ENCODE assay signal across 9 mouse cellular contexts in the genomic region with DNA sequence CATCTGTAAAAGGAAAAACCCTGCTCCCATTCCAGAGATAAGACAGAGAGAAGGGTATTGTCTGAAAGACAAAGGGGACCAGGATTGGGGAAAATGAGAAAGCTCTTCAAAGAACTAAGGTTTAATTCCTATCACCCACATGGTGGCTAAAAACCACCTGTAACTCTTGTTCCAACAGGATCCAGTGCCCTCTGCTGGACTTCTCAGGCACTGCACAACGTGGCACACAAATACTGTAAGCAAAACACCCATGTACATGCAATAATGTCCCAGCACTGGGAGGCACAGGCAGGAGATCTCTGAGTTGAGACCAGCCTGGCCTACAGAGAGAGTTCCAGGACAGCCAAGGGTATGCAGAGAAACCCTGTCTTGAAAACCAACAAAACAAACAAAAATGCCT. TPM values are rescaled to one million over a fixed set of nuclear protein-coding genes. Genes with fewer than 3 reads are reported as not detected.
DNase-seq lines count a peak whose midpoint lies in the region; ATAC-seq and TF ChIP-seq lines count a peak whose summit lies in the region.
"Had no signal": no experiment of that assay in that cellular context is flagged by ENCODE, and none has a peak within 500 bp of the region (broad histone marks: within the 10 kb centered on the region; RNA-seq: fewer than 3 reads in every experiment).

No protein-coding gene starts in this region.

- no peaks in the 10 kb centered on the region for H3K9me3 ChIP-seq in kidney, embryonic 15.5 days (replicated peaks)
- no peaks in the 10 kb centered on the region for H3K9me3 ChIP-seq in ES-E14 (ENCODE audit: control insufficient read depth, insufficient read depth, low read depth, low read length)
- H3K9me3 ChIP-seq in lung, postnatal 0 days (ENCODE audit: low read length): no peaks in the 10 kb centered on the region
- no peaks in the 10 kb centered on the region for H3K9me3 ChIP-seq in stomach, postnatal 0 days (ENCODE audit: control insufficient read depth, low read length)

- in situ Hi-C loops in ES-E14 (cut with MboI; ENCODE audit: low sequenced_read_pairs in 2 of 2, unreplicated experiment in 2 of 2): no loop called here

- no peak overlapping the region for H3K4me3 ChIP-seq in kidney, adult 2 months (ENCODE audit: insufficient read depth, low read depth, low read length)
- H3K4me3 ChIP-seq in kidney, embryonic 15.5 days (replicated peaks): no peak overlapping the region
- H3K4me3 ChIP-seq in ES-E14 (ENCODE audit: insufficient read depth in 1 of 2, low read depth in 1 of 2, low read length in 2 of 2, poor library complexity in 1 of 2, severe bottlenecking in 1 of 2): no peak overlapping the region
- no peak overlapping the region for H3K4me3 ChIP-seq in lung, postnatal 0 days (ENCODE audit: low read depth, low read length)
- H3K4me3 ChIP-seq in stomach, postnatal 0 days (ENCODE audit: low read depth, low read length): no peak overlapping the region

- no peak overlapping the region for H3K4me2 ChIP-seq in kidney, embryonic 15.5 days
- no peak overlapping the region for H3K4me2 ChIP-seq in lung, postnatal 0 days (replicated peaks; ENCODE audit: low read depth, low read length)
- no peak overlapping the region for H3K4me2 ChIP-seq in stomach, postnatal 0 days (replicated peaks; ENCODE audit: low read depth)

- no peaks in the 10 kb centered on the region for H3K27me3 ChIP-seq in kidney, adult 2 months (replicated peaks; ENCODE audit: control insufficient read depth, insufficient read depth, low read length)
- no peaks in the 10 kb centered on the region for H3K27me3 ChIP-seq in kidney, embryonic 15.5 days
- no peaks in the 10 kb centered on the region for H3K27me3 ChIP-seq in lung, postnatal 0 days (replicated peaks; ENCODE audit: insufficient read depth, low read length)
- H3K27me3 ChIP-seq in stomach, postnatal 0 days (ENCODE audit: control insufficient read depth, insufficient read depth, low read length): no peaks in the 10 kb centered on the region

- no peaks in the 10 kb centered on the region for H3K4me1 ChIP-seq in kidney, adult 2 months (ENCODE audit: control insufficient read depth, insufficient read depth, low read length)
- H3K4me1 ChIP-seq in kidney, embryonic 15.5 days: peaks cover 20% of the 10 kb centered on the region
- H3K4me1 ChIP-seq in ES-E14 (ENCODE audit: control insufficient read depth in 2 of 2, insufficient read depth in 2 of 2, low read length in 2 of 2, poor library complexity in 1 of 2): peaks cover 0 to 11% of the 10 kb centered on the region in 2 experiments; a peak in 2 of 4 replicates
- peaks cover 2% of the 10 kb centered on the region; the same call in 1 of the 2 replicates for H3K4me1 ChIP-seq in lung, postnatal 0 days (ENCODE audit: insufficient read depth, low read depth, low read length)
- H3K4me1 ChIP-seq in stomach, postnatal 0 days (replicated peaks; ENCODE audit: control insufficient read depth, insufficient read depth): peaks cover 4% of the 10 kb centered on the region; the same call in 1 of the 2 replicates

- no peak for TF ChIP-seq EP300 in lung, postnatal 0 days (IDR thresholded peaks at IDR 0.05)
- no peak for TF ChIP-seq EP300 in stomach, postnatal 0 days (optimal IDR thresholded peaks at IDR 0.05)

- H3K27ac ChIP-seq in kidney, adult 2 months (ENCODE audit: insufficient read depth, low read depth, low read length): no peak overlapping the region
- H3K27ac ChIP-seq in kidney, embryonic 15.5 days: no peak overlapping the region
- no peak overlapping the region for H3K27ac ChIP-seq in ES-E14 (ENCODE audit: insufficient read depth, low read depth, low read length, poor library complexity, severe bottlenecking)
- no peak overlapping the region for H3K27ac ChIP-seq in lung, postnatal 0 days (ENCODE audit: low read length)
- no peak overlapping the region for H3K27ac ChIP-seq in stomach, postnatal 0 days (replicated peaks)
- H3K27ac ChIP-seq: macrophage had no signal

- DNase-seq in kidney, adult 2 months: peak; percentile 70
- peak; percentile 84 for DNase-seq in ES-E14 (ENCODE audit: low read depth, low spot score)
- DNase-seq in brain, embryonic 18.5 days (ENCODE audit: low read depth, low spot score): peak; percentile 22
- peak; percentile 42 to 66 for DNase-seq in heart, postnatal 36 days
- peak; percentile 46 for DNase-seq in lung, postnatal 0 days (ENCODE audit: low spot score)
- peak; percentile 61 for DNase-seq in stomach, postnatal 0 days (ENCODE audit: low spot score)

- 19% methylated on average over 1 of the region's 1 CpGs for WGBS in kidney, adult 2 months
- 21% methylated on average over 1 of the region's 1 CpGs for WGBS in kidney, embryonic 15.5 days
- 28% methylated on average over 1 of the region's 1 CpGs for WGBS in lung, postnatal 0 days
- WGBS in stomach, postnatal 0 days: 41% methylated on average over 1 of the region's 1 CpGs

- no peaks in the 10 kb centered on the region; the same call in 1 of the 2 replicates for H3K36me3 ChIP-seq in kidney, adult 2 months (ENCODE audit: control insufficient read depth, insufficient read depth, low read length)
- peaks cover 65% of the 10 kb centered on the region for H3K36me3 ChIP-seq in kidney, embryonic 15.5 days
- peaks cover 30% of the 10 kb centered on the region for H3K36me3 ChIP-seq in ES-E14 (ENCODE audit: control insufficient read depth, insufficient read depth, low read length, poor library complexity, severe bottlenecking)
- H3K36me3 ChIP-seq in lung, postnatal 0 days (ENCODE audit: insufficient read depth, low read length): peaks cover 19% of the 10 kb centered on the region
- peaks cover 13% of the 10 kb centered on the region for H3K36me3 ChIP-seq in stomach, postnatal 0 days (ENCODE audit: control insufficient read depth, insufficient read depth, low read length)

- TF ChIP-seq CTCF in kidney, adult 2 months (conservative IDR thresholded peaks at IDR 0.05; ENCODE audit: insufficient read depth, insufficient read length, low read depth, low read length): peak; percentile 80
- TF ChIP-seq CTCF in lung, postnatal 0 days (IDR thresholded peaks at IDR 0.05): peak; percentile 75
- TF ChIP-seq CTCF in stomach, postnatal 0 days (IDR thresholded peaks at IDR 0.05; ENCODE audit: low read depth): peak; percentile 78

- ATAC-seq in kidney, embryonic 15.5 days (replicated peaks; ENCODE audit: low FRiP score): no peak
- ATAC-seq in lung, postnatal 0 days: no peak
- no peak for ATAC-seq in stomach, postnatal 0 days (ENCODE audit: low FRiP score, low TSS enrichment)
- ATAC-seq in megakaryocyte-erythroid progenitor cell, adult 5-6 weeks (replicated peaks; ENCODE audit: low FRiP score, low TSS enrichment, poor library complexity, severe bottlenecking): no peak

- no peak for TF ChIP-seq POLR2A in kidney, adult 2 months (IDR thresholded peaks at IDR 0.05; ENCODE audit: low read depth, low read length)

- intact Hi-C loops in heart, postnatal 36 days (cut with DNase I): no loop called here

- H3K9ac ChIP-seq in kidney, embryonic 15.5 days: no peak overlapping the region
- H3K9ac ChIP-seq in ES-E14 (ENCODE audit: insufficient read depth, low read depth, low read length, poor library complexity, severe bottlenecking): no peak overlapping the region
- no peak overlapping the region for H3K9ac ChIP-seq in lung, postnatal 0 days (replicated peaks; ENCODE audit: low read depth)
- H3K9ac ChIP-seq in stomach, postnatal 0 days (ENCODE audit: low read length): no peak overlapping the region

TF ChIP-seq in ES-E14, 5 proteins besides CTCF, POLR2A, EP300 and RAD21:
- TF ChIP-seq HCFC1 (IDR thresholded peaks at IDR 0.05; ENCODE audit: borderline replicate concordance, insufficient read depth, low read length): no peak; the same call in 1 of the 2 replicates
- TF ChIP-seq MAFK (IDR thresholded peaks at IDR 0.05; ENCODE audit: insufficient read depth, low read depth, low read length): no peak
- no peak for TF ChIP-seq CHD2 (IDR thresholded peaks at IDR 0.05; ENCODE audit: low read depth, low read length)
- 0 out of 2 replicates have a peak, but pooled peaks have one; percentile 8 for TF ChIP-seq ZNF384 (IDR thresholded peaks at IDR 0.05; ENCODE audit: low read depth, low read length)
- TF ChIP-seq ZC3H11A (IDR thresholded peaks at IDR 0.05; ENCODE audit: borderline replicate concordance, low read depth, low read length): peak; percentile 61; the same call in 1 of the 2 replicates

RNA-seq across cellular contexts. Expression of a gene that starts 2.9 kb away (rescaled TPM):
- polyA plus RNA-seq in kidney, adult 2 months (2012; rRNA removed): 8.4 and 10.0 TPM in 2 replicates
- 11.9 and 13.7 TPM in 2 replicates for polyA plus RNA-seq in kidney, embryonic 15.5 days (2015; fragmentation: Nextera tagmentation; extraction: Ambion mirVana)
- 21.2 and 28.8 TPM in 2 replicates for total RNA-seq in ES-E14 (2012; rRNA removed)
- 1 to 10 TPM; 3.5 to 4.2 TPM for total RNA-seq in heart, postnatal 36 days (2021)
- polyA plus RNA-seq in lung, postnatal 0 days (2015; fragmentation: Nextera tagmentation; extraction: Ambion mirVana): 4.7 and 5.2 TPM in 2 replicates
- polyA plus RNA-seq in stomach, postnatal 0 days (2015; fragmentation: Nextera tagmentation; extraction: Ambion mirVana): 3.7 and 4.2 TPM in 2 replicates
- 17.5 and 18.0 TPM in 2 replicates for total RNA-seq in megakaryocyte-erythroid progenitor cell, adult 5-6 weeks (2014; fragmentation: Nextera tagmentation)
- 4.9 and 6.7 TPM in 2 replicates for total RNA-seq in megakaryocyte-erythroid progenitor cell, adult 5-6 weeks (2017)

RNA-seq across cellular contexts. Expression of a gene that starts 2.9 kb away (rescaled TPM):
- polyA plus RNA-seq in kidney, adult 2 months (2012; rRNA removed): 90.2 and 91.6 TPM in 2 replicates
- 110 and 132 TPM in 2 replicates for polyA plus RNA-seq in kidney, embryonic 15.5 days (2015; fragmentation: Nextera tagmentation; extraction: Ambion mirVana)
- total RNA-seq in ES-E14 (2012; rRNA removed): 28.9 and 49.3 TPM in 2 replicates
- 10 to 100 TPM; 23.6 to 27.3 TPM for total RNA-seq in heart, postnatal 36 days (2021)
- 151 and 163 TPM in 2 replicates for polyA plus RNA-seq in lung, postnatal 0 days (2015; fragmentation: Nextera tagmentation; extraction: Ambion mirVana)
- polyA plus RNA-seq in stomach, postnatal 0 days (2015; fragmentation: Nextera tagmentation; extraction: Ambion mirVana): 98.9 and 105 TPM in 2 replicates
- total RNA-seq in megakaryocyte-erythroid progenitor cell, adult 5-6 weeks (2014; fragmentation: Nextera tagmentation): 42.7 and 48.6 TPM in 2 replicates
- total RNA-seq in megakaryocyte-erythroid progenitor cell, adult 5-6 weeks (2017): 25.8 and 38.7 TPM in 2 replicates

RNA-seq across cellular contexts. Expression of a gene that starts 10.5 kb away (rescaled TPM):
- 0.06 and 0.18 TPM in 2 replicates for polyA plus RNA-seq in kidney, adult 2 months (2012; rRNA removed)
- polyA plus RNA-seq in kidney, embryonic 15.5 days (2015; fragmentation: Nextera tagmentation; extraction: Ambion mirVana): 1.7 and 4.6 TPM in 2 replicates
- total RNA-seq in ES-E14 (2012; rRNA removed): 1.4 and 2.0 TPM in 2 replicates
- total RNA-seq in heart, postnatal 36 days (2021): not detected
- 0.49 and 0.63 TPM in 2 replicates for polyA plus RNA-seq in lung, postnatal 0 days (2015; fragmentation: Nextera tagmentation; extraction: Ambion mirVana)
- polyA plus RNA-seq in stomach, postnatal 0 days (2015; fragmentation: Nextera tagmentation; extraction: Ambion mirVana): 3.3 and 4.7 TPM in 2 replicates
- total RNA-seq in megakaryocyte-erythroid progenitor cell, adult 5-6 weeks (2014; fragmentation: Nextera tagmentation): 0.52 and 0.83 TPM in 2 replicates
- total RNA-seq in megakaryocyte-erythroid progenitor cell, adult 5-6 weeks (2017): 0.61 TPM in 1 of 2 replicates, not detected in the other
- polyA plus RNA-seq: macrophage had no signal

Comparison
In these comparisons a context has a peak if more than half of its experiments do, and no peak if none do; other contexts are left out.
1. DNase-seq: peak in every context shown above with its lines; median percentile 84 in ES-E14; 70 in kidney, adult 2 months; 61 in stomach, postnatal 0 days; 54 in heart, postnatal 36 days; 46 in lung, postnatal 0 days; 22 in brain, embryonic 18.5 days.